13 mouse cellular contexts compared by ENCODE assay signal in genomic region chr11:18988637-18989263, GRCm38 (mm10). TPM values are rescaled to one million over a fixed set of nuclear protein-coding genes. Genes with fewer than 3 reads are reported as not detected.
DNase-seq lines count a peak whose midpoint lies in the region; ATAC-seq lines count a peak whose summit lies in the region.
"Had no signal": no experiment of that assay in that cellular context is flagged by ENCODE, and none has a peak within 500 bp of the region (broad histone marks: within the 10 kb centered on the region; RNA-seq: fewer than 3 reads in every experiment).

No protein-coding gene starts in this region.

- peak; percentile 78 for DNase-seq in cerebellum, adult 9-10 months
- no peak for DNase-seq in cerebellum, postnatal 4 days (ENCODE audit: low spot score in 2 of 2)
- no peak for DNase-seq in hindbrain, embryonic 11.5 days (ENCODE audit: low spot score)
- DNase-seq in NIH3T3 (ENCODE audit: low read depth), result peak; percentile 87
- DNase-seq in left cerebral cortex, postnatal 25 days (ENCODE audit: low spot score in 2 of 2), result no peak
- DNase-seq in gastrocnemius, postnatal 25 days, result no peak
- DNase-seq: kidney, adult 8-10 months; liver, postnatal 0 days; thymus, adult 18-20 months had no signal

- peak overlapping the region; percentile 75; the same call in 1 of the 2 replicates for H3K27ac ChIP-seq in hindbrain, embryonic 13.5 days
- H3K27ac ChIP-seq in hindbrain, embryonic 11.5 days (ENCODE audit: low read depth, low read length), result no peak overlapping the region
- H3K27ac ChIP-seq in heart, embryonic 15.5 days, result peak overlapping the region; percentile 70

- H3K4me3 ChIP-seq in hindbrain, embryonic 13.5 days, result no peak overlapping the region
- no peak overlapping the region for H3K4me3 ChIP-seq in hindbrain, embryonic 11.5 days (ENCODE audit: low read depth, low read length)
- no peak overlapping the region for H3K4me3 ChIP-seq in heart, embryonic 15.5 days
- H3K4me3 ChIP-seq: forebrain, embryonic 13.5 days had no signal

- H3K27me3 ChIP-seq in hindbrain, embryonic 13.5 days, result no peaks in the 10 kb centered on the region
- no peaks in the 10 kb centered on the region for H3K27me3 ChIP-seq in hindbrain, embryonic 11.5 days (ENCODE audit: control insufficient read depth, insufficient read depth, low read length)
- no peaks in the 10 kb centered on the region for H3K27me3 ChIP-seq in heart, embryonic 15.5 days
- H3K27me3 ChIP-seq: forebrain, embryonic 13.5 days had no signal

- H3K4me2 ChIP-seq in hindbrain, embryonic 13.5 days, result no peak overlapping the region
- H3K4me2 ChIP-seq in hindbrain, embryonic 11.5 days (replicated peaks; ENCODE audit: low read depth, low read length), result no peak overlapping the region
- H3K4me2 ChIP-seq in heart, embryonic 15.5 days, result no peak overlapping the region

- H3K9me3 ChIP-seq in hindbrain, embryonic 13.5 days, result no peaks in the 10 kb centered on the region
- H3K9me3 ChIP-seq in hindbrain, embryonic 11.5 days (ENCODE audit: control insufficient read depth, low read length), result no peaks in the 10 kb centered on the region
- no peaks in the 10 kb centered on the region for H3K9me3 ChIP-seq in heart, embryonic 15.5 days (replicated peaks)
- H3K9me3 ChIP-seq: forebrain, embryonic 13.5 days had no signal

- peaks cover 70% of the 10 kb centered on the region for H3K4me1 ChIP-seq in hindbrain, embryonic 13.5 days (replicated peaks)
- H3K4me1 ChIP-seq in hindbrain, embryonic 11.5 days (replicated peaks; ENCODE audit: control insufficient read depth, insufficient read depth, low read length), result peaks cover 18% of the 10 kb centered on the region
- H3K4me1 ChIP-seq in heart, embryonic 15.5 days (replicated peaks), result peaks cover 49% of the 10 kb centered on the region

- no peak overlapping the region for H3K9ac ChIP-seq in hindbrain, embryonic 13.5 days
- H3K9ac ChIP-seq in hindbrain, embryonic 11.5 days (ENCODE audit: low read depth, low read length), result no peak overlapping the region
- H3K9ac ChIP-seq in heart, embryonic 15.5 days, result no peak overlapping the region
- H3K9ac ChIP-seq: forebrain, embryonic 13.5 days; liver, postnatal 0 days had no signal

- H3K36me3 ChIP-seq in hindbrain, embryonic 13.5 days, result peaks cover 60% of the 10 kb centered on the region
- H3K36me3 ChIP-seq in hindbrain, embryonic 11.5 days (ENCODE audit: control insufficient read depth, insufficient read depth, low read length), result peaks cover 6% of the 10 kb centered on the region
- H3K36me3 ChIP-seq in heart, embryonic 15.5 days, result peaks cover 20% of the 10 kb centered on the region

- WGBS in hindbrain, embryonic 13.5 days, result 43% methylated on average over 4 of the region's 4 CpGs
- WGBS in hindbrain, embryonic 11.5 days, result 65% methylated on average over 4 of the region's 4 CpGs
- WGBS in heart, embryonic 15.5 days, result 30% methylated on average over 4 of the region's 4 CpGs

- ATAC-seq in hindbrain, embryonic 13.5 days (ENCODE audit: low FRiP score), result no peak
- no peak for ATAC-seq in hindbrain, embryonic 11.5 days (ENCODE audit: low FRiP score)
- no peak for ATAC-seq in heart, embryonic 15.5 days (replicated peaks; ENCODE audit: insufficient number of reproducible peaks, insufficient read depth, low FRiP score, low read depth)
- ATAC-seq: hindbrain, embryonic 16.5 days; liver, postnatal 0 days had no signal

- intact Hi-C loops in left cerebral cortex, postnatal 25 days (cut with DNase I), result no loop called here

RNA-seq across cellular contexts. Expression of gene Meis1, which starts 30.0 kb away (rescaled TPM):
- 211 and 212 TPM in 2 replicates for polyA plus RNA-seq in hindbrain, embryonic 13.5 days (2015; fragmentation: Nextera tagmentation; extraction: Ambion mirVana)
- polyA plus RNA-seq in hindbrain, embryonic 11.5 days (2014; fragmentation: Nextera tagmentation; extraction: Ambion mirVana), result 132 and 149 TPM in 2 replicates
- 51.8 and 67.7 TPM in 2 replicates for polyA plus RNA-seq in heart, embryonic 15.5 days (2015; fragmentation: Nextera tagmentation; extraction: Ambion mirVana)
- 1 to 10 TPM; 5.0 to 5.8 TPM for total RNA-seq in left cerebral cortex, postnatal 25 days (2021)
- 1 to 10 TPM; 2.7 to 4.0 TPM for total RNA-seq in gastrocnemius, postnatal 25 days (2021)

Comparison
In these comparisons a context has a peak if more than half of its experiments do, and no peak if none do; other contexts are left out.
1. DNase-seq: peak in cerebellum, adult 9-10 months (single experiment) and NIH3T3 (single experiment); none in cerebellum, postnatal 4 days (0 of 2), hindbrain, embryonic 11.5 days (single experiment), left cerebral cortex, postnatal 25 days (0 of 2) and gastrocnemius, postnatal 25 days (single experiment).